Mouse (Mus musculus) bone marrow, adult 2 months (tissue): ENCODE measurements around the gene Fmo9. TPM values are rescaled to one million over a fixed set of nuclear protein-coding genes. Genes with fewer than 3 reads are reported as not detected.

ENCODE experiments used
- H3K27ac ChIP-seq: fragments of 200-500 bp; 2 replicates; pipeline ENCODE4 v1.5.1; 2012; ENCODE audit warnings: low read depth, mild to moderate bottlenecking, control low read depth, inconsistent platforms, low read length; ENCODE audit not compliant: control insufficient read depth, poor library complexity, insufficient read depth
- H3K4me1 ChIP-seq: fragments of 200-500 bp; 2 replicates; pipeline ENCODE4 v1.6.1; 2011; ENCODE audit warnings: low read length; ENCODE audit not compliant: control insufficient read depth, insufficient read depth
- H3K4me3 ChIP-seq: fragments of 200-500 bp; replicated peaks from 2 replicates; pipeline ENCODE3; 2011; ENCODE audit warnings: mild to moderate bottlenecking, low read depth, low read length, control low read depth; ENCODE audit not compliant: control insufficient read depth
- CTCF ChIP-seq: fragments of 200-500 bp; IDR thresholded peaks from 2 replicates; pipeline ENCODE4 v1.5.1; 2011; ENCODE audit warnings: low read length, control low read depth; ENCODE audit not compliant: control insufficient read depth, insufficient read depth
- POLR2A ChIP-seq: fragments of 200-500 bp; IDR thresholded peaks from 2 replicates; pipeline ENCODE4 v1.6.1; 2011; ENCODE audit warnings: low read depth, mild to moderate bottlenecking, control low read depth, low read length, borderline replicate concordance; ENCODE audit not compliant: control insufficient read depth
- WGBS: fragments of 180-500 bp; shearing (Covaris S2); methylation state at CpG from one replicate; pipeline ENCODE4 v1.1.7; 2018; 5-methylcytosine and 5-hydroxymethylcytosine counted together
- polyA plus RNA-seq: library from polyadenylated mRNA; stranded (reverse); fragments of >200 nt; gene quantifications from 2 replicates; pipeline ENCODE4 v1.2.4, GENCODE M21; 2011; ENCODE audit warnings: low replicate concordance; ENCODE audit not compliant: missing spikeins, insufficient read depth, insufficient read length

Fmo9 gene
- not detected in 2 replicates for polyA plus RNA-seq

GRCm38 (mm10) chr1:166681745-166682144 lies at the start of gene Fmo9:
Gene Fmo9, minus strand, starts transcription at chr1:166681845.
- Histone ChIP-seq H3K4me3 (no peak within 1 kb of the TSS), H3K27ac (no peak within 1 kb of the TSS), H3K4me1 (no peaks in the 10 kb centered on the region)
- WGBS, result 76% methylated on average over 1 of the region's 1 CpGs
- no peak for TF ChIP-seq CTCF
- TF ChIP-seq POLR2A, result no peak

- TF ChIP-seq CTCF (no peak), POLR2A (no peak)
- 59% methylated on average over 4 of the region's 4 CpGs for WGBS
These were observed 49.2 kb upstream of the Fmo9 start for GRCm38 (mm10) chr1:166730886-166731285.

GRCm38 (mm10) chr1:166730215-166730614 lies 48.6 kb upstream of the Fmo9 start:
- WGBS, result 42% methylated on average over 2 of the region's 2 CpGs
- no peaks in the 10 kb centered on the region for H3K4me1 ChIP-seq
- H3K4me3 ChIP-seq, result no peak overlapping the region
- H3K27ac ChIP-seq, result no peak overlapping the region
- TF ChIP-seq POLR2A (no peak), CTCF (no peak)

More at GRCm38 (mm10) chr1:166730886-166731285, 49.2 kb upstream of the Fmo9 start:
- Histone ChIP-seq H3K27ac (no peak overlapping the region), H3K4me1 (no peaks in the 10 kb centered on the region), H3K4me3 (no peak overlapping the region)

GRCm38 (mm10) chr1:166710861-166711260 lies 29.2 kb upstream of the Fmo9 start:
- H3K27ac ChIP-seq, result no peak overlapping the region
- TF ChIP-seq POLR2A (no peak), CTCF (no peak)
- no peaks in the 10 kb centered on the region for H3K4me1 ChIP-seq
- WGBS, result 77% methylated on average over 7 of the region's 7 CpGs
- no peak overlapping the region for H3K4me3 ChIP-seq

GRCm38 (mm10) chr1:166702270-166702912 lies 20.7 kb upstream of the Fmo9 start:
- Histone ChIP-seq H3K27ac (no peak overlapping the region), H3K4me3 (no peak overlapping the region), H3K4me1 (no peaks in the 10 kb centered on the region)
- TF ChIP-seq POLR2A, result no peak
- no peak for TF ChIP-seq CTCF
- 70% methylated on average over 10 of the region's 10 CpGs for WGBS

GRCm38 (mm10) chr1:166669264-166669663 lies 12.4 kb downstream of the Fmo9 start:
- Histone ChIP-seq H3K4me1 (no peaks in the 10 kb centered on the region), H3K27ac (no peak overlapping the region), H3K4me3 (no peak overlapping the region)
- 85% methylated on average over 5 of the region's 5 CpGs for WGBS
- TF ChIP-seq POLR2A (no peak), CTCF (no peak)

GRCm38 (mm10) chr1:166660800-166661199 lies 20.8 kb downstream of the Fmo9 start:
- WGBS, result 79% methylated on average over 8 of the region's 8 CpGs
- Histone ChIP-seq H3K27ac (no peak overlapping the region), H3K4me1 (no peaks in the 10 kb centered on the region), H3K4me3 (no peak overlapping the region)
- TF ChIP-seq CTCF (no peak), POLR2A (no peak)

- Histone ChIP-seq H3K27ac (no peak within 1 kb of the TSS), H3K4me3 (no peak within 1 kb of the TSS), H3K4me1 (no peaks in the 10 kb centered on the region)
- whole genome bisulfite sequencing, result 74% methylated on average over 2 of the region's 2 CpGs
- TF ChIP-seq CTCF, result no peak
- no peak for TF ChIP-seq POLR2A
These were observed 34.1 kb downstream of the Fmo9 start, which contains the start of gene Gm4847 for GRCm38 (mm10) chr1:166647593-166647992. Gene Gm4847, minus strand, starts transcription at chr1:166647693.

Other genes with a start within 250 kb of the Fmo9 start
- not detected in 2 replicates for gene Gm4846, start 184.3 kb downstream of the Fmo9 start, polyA plus RNA-seq
- not detected in 2 replicates for gene Gm4847, start 34.2 kb downstream of the Fmo9 start, polyA plus RNA-seq